Mouse (Mus musculus): ENCODE results near the gene Nt5e. TPM values are rescaled to one million over a fixed set of nuclear protein-coding genes. Genes with fewer than 3 reads are reported as not detected.

The Nt5e gene
- polyA plus RNA-seq, 1 experiment: 16.1 TPM

- Histone ChIP-seq H3K27ac (ENCODE audit: insufficient read depth, low read depth, low read length) (no peak overlapping the region), H3K4me1 (ENCODE audit: control insufficient read depth, insufficient read depth, low read length) (no peaks in the 10 kb centered on the region), H3K36me3 (ENCODE audit: control insufficient read depth, insufficient read depth, low read length) (peaks cover 5% of the 10 kb centered on the region), H3K27me3 (replicated peaks; ENCODE audit: control insufficient read depth, insufficient read depth, low read length) (no peaks in the 10 kb centered on the region), H3K4me3 (ENCODE audit: insufficient read depth, low read depth, low read length) (no peak overlapping the region)
- 63% methylated on average over 1 of the region's 1 CpGs for WGBS
- no peak for TF ChIP-seq POLR2A (IDR thresholded peaks at IDR 0.05; ENCODE audit: low read depth, low read length)
- TF ChIP-seq CTCF (conservative IDR thresholded peaks at IDR 0.05; ENCODE audit: insufficient read depth, insufficient read length, low read depth, low read length): no peak
- no peak for DNase-seq
Observed at GRCm38 (mm10) chr9:88367751-88368150, 40.8 kb downstream of the Nt5e start.

- Histone ChIP-seq H3K27ac (ENCODE audit: insufficient read depth, low read depth, low read length) (no peak overlapping the region), H3K36me3 (ENCODE audit: control insufficient read depth, insufficient read depth, low read length) (peaks cover 5% of the 10 kb centered on the region), H3K4me3 (ENCODE audit: insufficient read depth, low read depth, low read length) (no peak overlapping the region), H3K4me1 (ENCODE audit: control insufficient read depth, insufficient read depth, low read length) (no peaks in the 10 kb centered on the region), H3K27me3 (replicated peaks; ENCODE audit: control insufficient read depth, insufficient read depth, low read length) (no peaks in the 10 kb centered on the region)
- 90% methylated on average over 5 of the region's 5 CpGs for WGBS
- no peak for DNase-seq
- TF ChIP-seq POLR2A (IDR thresholded peaks at IDR 0.05; ENCODE audit: low read depth, low read length) (no peak), CTCF (conservative IDR thresholded peaks at IDR 0.05; ENCODE audit: insufficient read depth, insufficient read length, low read depth, low read length) (no peak)
Observed at GRCm38 (mm10) chr9:88368476-88368875, 41.5 kb downstream of the Nt5e start.

GRCm38 (mm10) chr9:88369666-88370065 is 42.7 kb downstream of the Nt5e start:
- Histone ChIP-seq H3K4me3 (ENCODE audit: insufficient read depth, low read depth, low read length) (no peak overlapping the region), H3K27ac (ENCODE audit: insufficient read depth, low read depth, low read length) (no peak overlapping the region), H3K27me3 (replicated peaks; ENCODE audit: control insufficient read depth, insufficient read depth, low read length) (no peaks in the 10 kb centered on the region), H3K36me3 (ENCODE audit: control insufficient read depth, insufficient read depth, low read length) (peaks cover 7% of the 10 kb centered on the region), H3K4me1 (ENCODE audit: control insufficient read depth, insufficient read depth, low read length) (no peaks in the 10 kb centered on the region)
- 91% methylated on average over 2 of the region's 2 CpGs for WGBS
- DNase-seq: no peak
- TF ChIP-seq CTCF (conservative IDR thresholded peaks at IDR 0.05; ENCODE audit: insufficient read depth, insufficient read length, low read depth, low read length): no peak
- TF ChIP-seq POLR2A (IDR thresholded peaks at IDR 0.05; ENCODE audit: low read depth, low read length): no peak

- 91% methylated on average over 2 of the region's 2 CpGs for WGBS
- H3K27me3 ChIP-seq (replicated peaks; ENCODE audit: control insufficient read depth, insufficient read depth, low read length): no peaks in the 10 kb centered on the region
- no peak overlapping the region for H3K27ac ChIP-seq (ENCODE audit: insufficient read depth, low read depth, low read length)
- peaks cover 7% of the 10 kb centered on the region for H3K36me3 ChIP-seq (ENCODE audit: control insufficient read depth, insufficient read depth, low read length)
- no peaks in the 10 kb centered on the region for H3K4me1 ChIP-seq (ENCODE audit: control insufficient read depth, insufficient read depth, low read length)
- no peak overlapping the region for H3K4me3 ChIP-seq (ENCODE audit: insufficient read depth, low read depth, low read length)
- TF ChIP-seq CTCF (conservative IDR thresholded peaks at IDR 0.05; ENCODE audit: insufficient read depth, insufficient read length, low read depth, low read length) (no peak), POLR2A (IDR thresholded peaks at IDR 0.05; ENCODE audit: low read depth, low read length) (no peak)
- no peak for DNase-seq
Observed at GRCm38 (mm10) chr9:88371201-88371600, 44.2 kb downstream of the Nt5e start.

GRCm38 (mm10) chr9:88373001-88373400 is 46.0 kb downstream of the Nt5e start:
- DNase-seq: no peak
- no peaks in the 10 kb centered on the region for H3K4me1 ChIP-seq (ENCODE audit: control insufficient read depth, insufficient read depth, low read length)
- WGBS: 70% methylated on average over 2 of the region's 2 CpGs
- H3K36me3 ChIP-seq (ENCODE audit: control insufficient read depth, insufficient read depth, low read length): peaks cover 7% of the 10 kb centered on the region
- H3K4me3 ChIP-seq (ENCODE audit: insufficient read depth, low read depth, low read length): no peak overlapping the region
- TF ChIP-seq CTCF (conservative IDR thresholded peaks at IDR 0.05; ENCODE audit: insufficient read depth, insufficient read length, low read depth, low read length) (no peak), POLR2A (IDR thresholded peaks at IDR 0.05; ENCODE audit: low read depth, low read length) (no peak)
- H3K27ac ChIP-seq (ENCODE audit: insufficient read depth, low read depth, low read length): no peak overlapping the region
- H3K27me3 ChIP-seq (replicated peaks; ENCODE audit: control insufficient read depth, insufficient read depth, low read length): no peaks in the 10 kb centered on the region

GRCm38 (mm10) chr9:88377483-88377882 is 50.5 kb downstream of the Nt5e start:
- no peak overlapping the region for H3K27ac ChIP-seq (ENCODE audit: insufficient read depth, low read depth, low read length)
- peaks cover 5% of the 10 kb centered on the region for H3K36me3 ChIP-seq (ENCODE audit: control insufficient read depth, insufficient read depth, low read length)
- no peak overlapping the region for H3K4me3 ChIP-seq (ENCODE audit: insufficient read depth, low read depth, low read length)
- H3K4me1 ChIP-seq (ENCODE audit: control insufficient read depth, insufficient read depth, low read length): no peaks in the 10 kb centered on the region
- DNase-seq: no peak
- TF ChIP-seq CTCF (conservative IDR thresholded peaks at IDR 0.05; ENCODE audit: insufficient read depth, insufficient read length, low read depth, low read length) (no peak), POLR2A (IDR thresholded peaks at IDR 0.05; ENCODE audit: low read depth, low read length) (no peak)
- 88% methylated on average over 5 of the region's 5 CpGs for WGBS
- no peaks in the 10 kb centered on the region for H3K27me3 ChIP-seq (replicated peaks; ENCODE audit: control insufficient read depth, insufficient read depth, low read length)

- Histone ChIP-seq H3K36me3 (ENCODE audit: control insufficient read depth, insufficient read depth, low read length) (peaks cover 4% of the 10 kb centered on the region), H3K4me1 (ENCODE audit: control insufficient read depth, insufficient read depth, low read length) (no peaks in the 10 kb centered on the region), H3K27ac (ENCODE audit: insufficient read depth, low read depth, low read length) (no peak overlapping the region), H3K4me3 (ENCODE audit: insufficient read depth, low read depth, low read length) (no peak overlapping the region), H3K27me3 (replicated peaks; ENCODE audit: control insufficient read depth, insufficient read depth, low read length) (no peaks in the 10 kb centered on the region)
- 81% methylated on average over 3 of the region's 3 CpGs for WGBS
- no peak for DNase-seq
- TF ChIP-seq CTCF (conservative IDR thresholded peaks at IDR 0.05; ENCODE audit: insufficient read depth, insufficient read length, low read depth, low read length) (no peak), POLR2A (IDR thresholded peaks at IDR 0.05; ENCODE audit: low read depth, low read length) (no peak)
Observed at GRCm38 (mm10) chr9:88379057-88379456, 52.1 kb downstream of the Nt5e start.

- Histone ChIP-seq H3K36me3 (ENCODE audit: control insufficient read depth, insufficient read depth, low read length) (peaks cover 4% of the 10 kb centered on the region), H3K4me3 (ENCODE audit: insufficient read depth, low read depth, low read length) (no peak overlapping the region), H3K4me1 (ENCODE audit: control insufficient read depth, insufficient read depth, low read length) (no peaks in the 10 kb centered on the region), H3K27ac (ENCODE audit: insufficient read depth, low read depth, low read length) (no peak overlapping the region), H3K27me3 (replicated peaks; ENCODE audit: control insufficient read depth, insufficient read depth, low read length) (no peaks in the 10 kb centered on the region)
- 70% methylated on average over 7 of the region's 7 CpGs for WGBS
- DNase-seq: no peak
- TF ChIP-seq CTCF (conservative IDR thresholded peaks at IDR 0.05; ENCODE audit: insufficient read depth, insufficient read length, low read depth, low read length) (no peak), POLR2A (IDR thresholded peaks at IDR 0.05; ENCODE audit: low read depth, low read length) (no peak)
Observed at GRCm38 (mm10) chr9:88380076-88380475, 53.1 kb downstream of the Nt5e start.

Measured in kidney, adult 2 months (tissue).